Mouse (Mus musculus) adrenal gland, adult 8-10 months (tissue): ENCODE data around the gene Fam184b. TPM values are rescaled to one million over a fixed set of nuclear protein-coding genes. Genes with fewer than 3 reads are reported as not detected.
"Not testable (repeated sequence)": the region's sequence is repeated elsewhere in the genome, so short reads cannot be mapped to it uniquely, and the experiment has no call there.

Experiments used
- DNase-seq: peaks from one replicate; pipeline ENCODE4 v3.0.0; 2022
- total RNA-seq, 4 experiments: library from RNA; stranded (reverse); gene quantifications; 2 replicates each; pipeline ENCODE4 v1.2.4; 2022

Gene Fam184b
- total RNA-seq = under 1 TPM; 0.24 to 0.43 (median 0.36) TPM

GRCm38 (mm10) chr5:45638806-45639714 is at the start of gene Fam184b:
TSS of gene Fam184b (minus strand) at chr5:45639614.
- peak; percentile 11 for DNase-seq

GRCm38 (mm10) chr5:45689152-45689551 is 49.7 kb upstream of the Fam184b start:
- DNase-seq = no peak

GRCm38 (mm10) chr5:45686223-45686622 is 46.8 kb upstream of the Fam184b start:
- no peak for DNase-seq

- DNase-seq = no peak
These were observed 45.8 kb upstream of the Fam184b start for GRCm38 (mm10) chr5:45685243-45685642.

GRCm38 (mm10) chr5:45683388-45683787 is 44.0 kb upstream of the Fam184b start:
- no peak for DNase-seq

GRCm38 (mm10) chr5:45679955-45680354 is 40.5 kb upstream of the Fam184b start:
- DNase-seq = no peak

- no peak for DNase-seq
These were observed 38.2 kb upstream of the Fam184b start for GRCm38 (mm10) chr5:45677639-45678038.

GRCm38 (mm10) chr5:45675032-45675431 is 35.6 kb upstream of the Fam184b start:
- no peak for DNase-seq

- DNase-seq = no peak
These were observed 31.6 kb upstream of the Fam184b start for GRCm38 (mm10) chr5:45670894-45671494.

- DNase-seq = no peak
These were observed 30.9 kb upstream of the Fam184b start for GRCm38 (mm10) chr5:45670280-45670670.

GRCm38 (mm10) chr5:45669598-45670279 is 30.3 kb upstream of the Fam184b start, which contains the start of gene Ncapg:
TSS of gene Ncapg (plus strand) at chr5:45669919.
- DNase-seq = peak; percentile 98

GRCm38 (mm10) chr5:45669234-45669597 is 29.8 kb upstream of the Fam184b start:
- no peak for DNase-seq

GRCm38 (mm10) chr5:45668831-45669230 is 29.4 kb upstream of the Fam184b start:
- no peak for DNase-seq

GRCm38 (mm10) chr5:45668324-45668723 is 28.9 kb upstream of the Fam184b start:
- DNase-seq = no peak

- not testable (repeated sequence) for DNase-seq
These were observed 19.0 kb upstream of the Fam184b start for GRCm38 (mm10) chr5:45658406-45658805.

GRCm38 (mm10) chr5:45651026-45651703 is 11.8 kb upstream of the Fam184b start:
- DNase-seq = no peak

- no peak for DNase-seq
These were observed 290 bp upstream of the Fam184b start for GRCm38 (mm10) chr5:45639715-45640092.

GRCm38 (mm10) chr5:45638378-45638777 is 1.0 kb downstream of the Fam184b start:
- no peak for DNase-seq

- DNase-seq = no peak
These were observed 9.9 kb downstream of the Fam184b start for GRCm38 (mm10) chr5:45629470-45629869.

- no peak for DNase-seq
These were observed 11.6 kb downstream of the Fam184b start for GRCm38 (mm10) chr5:45627771-45628170.

- no peak for DNase-seq
These were observed 17.9 kb downstream of the Fam184b start for GRCm38 (mm10) chr5:45621511-45621910.

- no peak for DNase-seq
These were observed 40.4 kb downstream of the Fam184b start for GRCm38 (mm10) chr5:45599056-45599455.
